Mouse (Mus musculus): ENCODE measurements around the gene Ankdd1b.
A peak's percentile ranks its signal among the peaks of the same experiment; 100 is the strongest.

The Ankdd1b gene

DNA sequence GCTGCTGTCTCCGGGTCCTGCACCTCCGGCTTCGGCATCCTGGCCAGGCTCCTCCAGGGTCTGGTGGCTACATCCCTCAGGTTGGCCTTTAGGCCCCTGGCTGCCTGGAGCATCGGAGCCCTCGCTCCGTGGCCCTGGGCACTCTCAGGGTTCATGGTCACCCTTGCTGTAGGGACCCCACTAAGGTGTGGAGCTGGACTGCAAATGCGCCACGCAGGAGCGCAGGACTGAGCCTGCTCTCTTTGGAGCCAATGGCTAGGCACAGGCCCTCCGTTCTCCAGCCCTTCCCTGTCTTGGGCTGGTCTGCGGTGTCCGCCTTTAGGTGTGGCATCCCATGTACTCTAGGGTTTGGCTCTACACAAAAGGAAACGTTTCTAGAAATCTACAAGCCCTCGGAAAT lies at the start of gene Ankdd1b:
TSS of gene Ankdd1b (minus strand) at position 242 of the 400 bp plus-strand sequence.
- DNase-seq (ENCODE audit: low read depth) = no peak

GRCm38 (mm10) chr13:96517335-96517734 lies 46.3 kb upstream of the Ankdd1b start:
- DNase-seq (ENCODE audit: low read depth) = no peak

GRCm38 (mm10) chr13:96516249-96516648 lies 45.3 kb upstream of the Ankdd1b start:
- DNase-seq (ENCODE audit: low read depth) = no peak

DNA sequence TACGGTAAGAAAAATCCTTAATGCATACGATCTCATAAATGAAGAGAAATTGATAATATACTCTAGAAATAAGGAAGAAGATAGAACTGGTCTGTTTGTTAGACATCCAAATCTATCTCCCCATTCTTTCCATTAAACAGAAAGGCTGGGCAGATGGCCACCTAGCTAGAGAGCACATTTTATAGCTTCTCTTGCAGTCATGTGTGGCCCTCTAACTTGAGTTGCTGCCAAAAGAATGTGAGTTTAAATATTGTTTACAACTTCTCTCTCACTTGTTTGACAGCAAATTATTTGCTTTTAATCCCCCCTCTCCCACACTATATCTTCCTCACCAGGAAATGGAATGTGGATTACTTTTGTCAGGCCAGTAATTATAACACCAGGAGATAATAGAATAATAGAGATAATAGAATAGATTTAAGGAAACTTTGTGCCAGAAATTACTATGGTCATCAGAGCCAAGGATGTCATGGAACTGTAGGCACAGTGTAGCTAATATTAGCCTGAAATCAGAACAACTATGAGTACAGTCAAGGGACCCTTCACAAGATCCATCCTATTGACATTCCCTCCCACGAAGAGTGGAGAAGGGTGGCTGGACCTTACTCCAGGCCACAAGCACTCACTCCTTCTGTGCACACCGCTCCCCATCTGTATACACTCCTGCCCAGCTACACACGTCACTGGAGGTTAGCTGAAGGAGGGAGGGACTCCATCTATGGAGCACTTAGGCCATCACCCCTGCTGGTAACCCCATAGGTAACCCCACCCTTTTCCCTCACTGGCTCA lies 43.4 kb upstream of the Ankdd1b start:
- DNase-seq (ENCODE audit: low read depth) = no peak

DNA sequence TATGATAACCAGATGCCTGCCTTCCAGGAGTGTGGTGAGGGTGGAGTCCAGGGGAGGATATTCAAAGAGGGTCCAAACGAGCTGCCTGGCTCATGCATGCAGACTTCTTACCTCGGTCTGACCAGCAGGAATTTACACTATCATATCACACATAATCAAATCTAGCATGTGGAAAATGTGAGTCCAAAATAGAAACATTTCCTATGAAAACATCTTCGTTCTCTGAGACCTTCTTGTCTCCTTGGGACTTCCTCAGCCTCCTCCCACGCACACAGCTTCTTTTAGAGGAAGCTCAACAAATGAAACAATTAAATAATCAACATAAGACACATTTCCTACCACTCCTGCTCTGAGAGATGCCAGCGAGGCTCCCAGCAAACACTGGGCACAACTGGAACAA lies 40.9 kb upstream of the Ankdd1b start:
- DNase-seq (ENCODE audit: low read depth) = no peak

- no peak for DNase-seq (ENCODE audit: low read depth)
Measured at GRCm38 (mm10) chr13:96511262-96511661, 40.3 kb upstream of the Ankdd1b start.

- DNase-seq (ENCODE audit: low read depth) = peak; percentile 72
Measured at GRCm38 (mm10) chr13:96510635-96511034, 39.6 kb upstream of the Ankdd1b start.

DNA sequence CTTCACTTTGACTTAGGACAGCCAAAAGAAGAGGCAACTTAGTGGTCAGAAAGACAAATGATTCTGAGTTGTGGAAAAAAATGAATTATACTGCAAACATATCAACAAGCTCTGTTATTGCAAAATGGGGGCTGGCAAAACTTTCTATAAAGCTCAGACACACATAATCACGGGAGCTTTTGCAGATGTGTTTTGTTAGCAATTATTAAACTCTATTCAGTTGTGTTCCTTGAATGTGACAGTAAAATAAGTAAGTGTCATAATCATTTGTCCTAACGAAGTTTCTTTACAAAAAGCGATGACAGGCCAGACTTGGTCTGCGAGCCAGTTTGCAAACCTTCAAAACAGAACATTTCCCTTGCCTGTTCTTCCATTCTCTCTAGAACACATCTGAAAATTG lies 36.5 kb upstream of the Ankdd1b start:
- no peak for DNase-seq (ENCODE audit: low read depth)

DNA sequence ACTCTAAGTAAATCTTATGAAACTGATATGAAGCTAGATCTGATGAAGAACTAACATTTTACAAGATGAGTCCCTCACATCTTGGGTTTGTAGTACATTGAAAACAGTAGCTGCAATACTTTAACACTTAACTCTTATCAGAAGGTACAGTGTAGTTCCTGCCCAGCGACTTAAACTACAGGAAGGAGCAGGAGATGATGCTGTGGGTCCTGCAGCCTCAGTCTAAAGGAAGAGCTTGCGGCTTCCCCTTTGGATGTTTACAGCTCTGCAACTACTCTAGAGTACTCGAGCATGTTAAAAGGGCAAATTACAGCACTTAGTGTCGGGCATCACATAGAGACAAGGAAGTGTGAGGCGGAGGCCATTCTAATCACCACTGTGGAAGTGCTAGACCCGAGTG lies 35.3 kb upstream of the Ankdd1b start:
- DNase-seq (ENCODE audit: low read depth) = no peak

DNA sequence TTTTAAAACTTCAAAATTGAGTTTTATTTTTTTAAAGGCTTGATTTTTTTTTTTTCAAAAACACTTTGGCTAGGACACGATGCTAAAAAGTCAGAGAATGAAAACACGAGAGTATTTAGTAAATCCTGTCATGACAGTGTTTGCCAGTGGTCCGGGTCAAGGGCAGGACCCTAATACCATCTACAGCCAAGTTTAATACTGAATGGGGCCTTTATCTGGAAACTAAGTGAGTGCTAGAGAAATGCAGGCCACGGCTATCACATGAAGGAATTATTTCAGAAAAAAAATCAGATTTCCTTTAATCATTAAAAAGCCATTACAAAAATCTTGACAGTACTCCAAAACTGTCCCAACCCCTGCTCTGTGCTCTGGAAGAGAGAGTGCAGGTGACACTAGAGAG lies 34.7 kb upstream of the Ankdd1b start:
- DNase-seq (ENCODE audit: low read depth) = no peak

- DNase-seq (ENCODE audit: low read depth) = no peak
Measured at GRCm38 (mm10) chr13:96499891-96500290, 28.9 kb upstream of the Ankdd1b start.

GRCm38 (mm10) chr13:96496630-96497029 lies 25.6 kb upstream of the Ankdd1b start:
- DNase-seq (ENCODE audit: low read depth) = no peak

DNA sequence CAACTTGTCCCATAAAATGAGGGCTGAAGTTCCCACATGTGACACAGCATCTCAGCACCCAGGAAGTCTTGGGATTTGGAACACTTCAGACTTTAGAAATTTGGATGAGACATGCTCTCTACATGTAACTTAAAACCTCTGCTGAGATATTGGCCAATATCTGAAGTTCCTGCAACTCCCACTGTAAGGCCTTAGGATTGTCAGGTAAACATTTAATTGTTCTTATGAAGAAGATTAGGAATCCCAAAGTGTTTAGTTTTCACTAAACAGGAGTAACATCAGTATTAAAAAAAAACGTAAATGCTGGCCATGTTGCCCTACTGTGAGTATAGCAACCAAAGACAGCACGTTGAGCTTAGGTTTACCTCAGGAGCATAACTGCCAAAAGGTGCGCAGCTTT lies 19.4 kb upstream of the Ankdd1b start, which contains the start of gene Gm17622:
TSS of gene Gm17622 (plus strand) at position 301 of the 400 bp plus-strand sequence.
- no peak for DNase-seq (ENCODE audit: low read depth)

GRCm38 (mm10) chr13:96487968-96488367 lies 17.0 kb upstream of the Ankdd1b start:
- DNase-seq (ENCODE audit: low read depth) = no peak

DNA sequence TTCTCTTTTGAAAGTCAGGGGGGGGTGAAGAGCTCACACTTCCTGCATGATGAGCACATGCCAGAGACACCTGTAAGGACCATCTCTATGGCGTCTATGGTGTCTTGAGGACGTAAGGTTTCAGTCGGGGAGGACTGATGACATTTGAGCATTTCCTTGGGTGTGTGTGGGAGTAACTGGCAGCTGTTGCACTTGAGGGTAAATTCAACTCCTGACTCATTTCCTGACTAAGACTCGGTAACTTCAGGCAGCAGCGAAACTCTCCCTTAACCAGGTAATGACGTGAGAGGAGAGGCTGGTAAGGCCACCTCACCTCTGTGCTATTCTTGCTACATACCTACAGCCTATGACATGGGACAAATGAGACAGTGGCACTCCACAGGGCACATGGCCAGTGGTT lies 16.2 kb upstream of the Ankdd1b start:
- no peak for DNase-seq (ENCODE audit: low read depth)

DNA sequence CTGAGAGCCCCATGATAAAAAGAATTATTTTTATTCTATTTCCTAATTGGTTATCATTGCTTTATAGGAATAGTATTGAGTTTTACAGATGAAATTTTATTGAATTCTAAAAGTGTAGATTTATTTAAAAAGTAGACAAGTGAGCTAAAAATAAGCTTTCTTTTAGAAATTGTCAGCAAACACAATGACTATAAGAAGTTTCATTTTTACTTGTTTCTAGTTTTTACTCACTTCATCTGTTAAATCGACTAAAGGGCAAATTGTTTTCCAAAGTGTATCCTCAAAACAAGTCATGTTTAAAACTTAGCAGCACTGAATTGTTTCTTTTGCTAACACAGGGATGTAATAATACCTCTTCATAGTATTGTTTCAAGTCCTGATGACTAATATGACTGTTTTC lies 8.0 kb upstream of the Ankdd1b start:
- no peak for DNase-seq (ENCODE audit: low read depth)

DNA sequence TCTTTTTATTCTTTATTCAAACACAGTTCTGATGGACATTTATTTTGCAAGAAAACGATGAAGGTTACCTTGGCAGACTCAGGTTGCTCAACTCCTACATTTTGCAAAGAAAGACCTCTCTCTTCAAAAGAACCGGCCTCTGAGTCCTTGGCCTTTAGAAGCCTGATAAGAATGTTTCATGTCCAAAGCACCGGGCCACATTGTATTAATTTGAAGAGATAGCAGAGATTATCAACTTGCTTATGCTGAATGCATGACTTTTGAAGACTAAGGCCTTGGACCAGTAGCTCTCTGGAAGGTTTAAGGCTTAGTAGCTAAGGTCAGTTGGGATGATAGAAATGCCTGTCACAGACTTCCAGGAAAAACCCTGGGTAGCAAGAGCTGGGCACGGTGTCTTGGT lies 6.2 kb upstream of the Ankdd1b start:
- no peak for DNase-seq (ENCODE audit: low read depth)

DNA sequence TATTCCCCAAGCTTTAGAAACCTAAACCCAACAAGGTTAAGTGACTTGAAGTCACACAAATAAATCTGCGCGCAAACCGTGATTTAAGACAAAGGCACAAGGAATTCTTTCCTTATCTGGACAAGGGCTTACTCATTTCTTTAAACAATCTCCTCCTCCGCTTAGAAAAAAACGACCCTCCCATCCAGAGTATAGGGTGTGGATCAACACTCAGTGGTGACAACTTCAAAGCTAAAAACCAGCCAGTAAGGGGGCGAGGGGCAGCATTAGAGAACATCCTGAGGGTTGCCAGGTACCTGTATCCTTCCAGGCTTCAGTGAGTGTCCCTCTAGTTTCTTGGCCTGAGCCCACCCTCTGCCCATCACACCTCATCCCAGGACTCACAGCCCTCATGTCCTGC lies 442 bp downstream of the Ankdd1b start:
- DNase-seq (ENCODE audit: low read depth) = no peak

- no peak for DNase-seq (ENCODE audit: low read depth)
Measured at GRCm38 (mm10) chr13:96468678-96469077, 2.3 kb downstream of the Ankdd1b start.

GRCm38 (mm10) chr13:96465315-96465714 lies 5.7 kb downstream of the Ankdd1b start:
- DNase-seq (ENCODE audit: low read depth) = no peak

DNA sequence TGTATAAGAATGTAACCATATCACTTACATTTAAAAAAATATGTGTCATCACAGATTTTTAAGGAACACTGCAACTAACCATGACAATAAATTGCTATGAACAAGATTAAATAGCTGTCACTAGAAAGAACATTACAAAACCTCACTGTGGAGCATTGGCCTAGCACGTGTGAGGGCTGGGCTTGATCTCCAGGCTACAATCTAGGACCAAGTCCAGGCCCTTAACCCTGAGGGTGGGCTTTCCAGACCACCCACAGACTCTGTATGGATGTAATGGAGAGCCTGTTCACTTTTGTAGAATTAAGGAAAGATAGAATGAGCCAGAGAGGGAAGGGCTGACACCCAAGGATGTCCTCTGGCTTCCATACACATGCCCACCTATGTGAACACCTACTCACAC lies 8.4 kb downstream of the Ankdd1b start:
- DNase-seq (ENCODE audit: low read depth) = no peak

DNA sequence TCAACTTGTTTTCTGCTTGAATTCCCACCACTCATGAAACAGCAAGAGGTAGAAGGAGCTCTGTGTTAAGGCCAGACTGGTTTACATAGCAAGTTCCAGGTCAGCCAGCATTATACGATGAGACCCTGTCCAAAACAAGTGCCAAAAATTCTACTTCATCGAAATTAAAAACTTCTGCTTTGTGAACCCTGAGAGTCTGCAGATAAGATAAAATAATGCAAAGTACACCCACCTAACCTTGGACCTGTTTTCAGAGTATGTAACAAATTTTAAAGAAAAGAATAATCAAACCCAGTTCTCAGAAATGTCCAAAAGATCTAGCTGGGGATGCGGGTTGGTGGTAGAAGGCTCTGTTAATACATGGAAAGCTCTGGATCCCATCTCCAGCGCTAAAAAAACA lies 12.4 kb downstream of the Ankdd1b start:
- DNase-seq (ENCODE audit: low read depth) = no peak

GRCm38 (mm10) chr13:96458018-96458417 lies 13.0 kb downstream of the Ankdd1b start:
- no peak for DNase-seq (ENCODE audit: low read depth)

- DNase-seq (ENCODE audit: low read depth) = no peak
Measured at GRCm38 (mm10) chr13:96457566-96457965, 13.4 kb downstream of the Ankdd1b start.
